Mouse (Mus musculus) lung, embryonic 14.5 days (tissue): ENCODE results near the gene Rom1. TPM values are rescaled to one million over a fixed set of nuclear protein-coding genes. Genes with fewer than 3 reads are reported as not detected.

ENCODE experiments used
- ATAC-seq: fragments of 200-750 bp; cut with Nextera tagmentation; 2 replicates; pipeline ENCODE4 v1.8.0; 2017; ENCODE audit warnings: mild to moderate bottlenecking, moderate TSS enrichment, moderate library complexity; ENCODE audit not compliant: insufficient read depth
- DNase-seq: peaks from one replicate; pipeline ENCODE4 v3.0.0-alpha.2; 2015
- H3K27ac ChIP-seq: fragments of 300-500 bp; sonication (generic); 2 replicates; pipeline ENCODE4 v1.5.1; 2014; ENCODE audit warnings: low read depth, mild to moderate bottlenecking, moderate library complexity
- H3K27me3 ChIP-seq: fragments of 300-500 bp; sonication (generic); 2 replicates; pipeline ENCODE4 v1.6.1; 2014; ENCODE audit warnings: low read length, control low read depth; ENCODE audit not compliant: insufficient read depth
- H3K36me3 ChIP-seq: fragments of 300-500 bp; sonication (generic); 2 replicates; pipeline ENCODE4 v1.6.1; 2014; ENCODE audit warnings: control low read depth; ENCODE audit not compliant: insufficient read depth
- H3K4me1 ChIP-seq: fragments of 300-500 bp; sonication (generic); 2 replicates; pipeline ENCODE4 v1.6.1; 2014; ENCODE audit warnings: antibody characterized with exemption, control low read depth; ENCODE audit not compliant: insufficient read depth
- H3K4me2 ChIP-seq: fragments of 300-500 bp; sonication (generic); 2 replicates; pipeline ENCODE4 v1.6.1; 2014; ENCODE audit warnings: mild to moderate bottlenecking
- H3K4me3 ChIP-seq: fragments of 300-500 bp; sonication (generic); 2 replicates; pipeline ENCODE4 v1.5.1; 2014; ENCODE audit warnings: low read depth, low read length
- H3K9ac ChIP-seq: fragments of 300-500 bp; sonication (generic); 2 replicates; pipeline ENCODE4 v1.6.1; 2014
- H3K9me3 ChIP-seq: fragments of 300-500 bp; sonication (generic); 2 replicates; pipeline ENCODE4 v1.6.1; 2016; ENCODE audit warnings: low read depth, low read length, control low read depth
- CTCF ChIP-seq: IDR thresholded peaks from 2 replicates; pipeline ENCODE4 v1.5.1; 2016; ENCODE audit warnings: antibody characterized with exemption, low read depth
- WGBS: fragments of 180-500 bp; shearing (Covaris S2); extraction: QIAGEN DNeasy Blood & Tissue Kit; methylation state at CpG from one replicate; pipeline ENCODE4 v1.1.7; 2014; 5-methylcytosine and 5-hydroxymethylcytosine counted together
- polyA plus RNA-seq: library from polyadenylated mRNA; unstranded; fragments of >200 nt; fragmentation: Nextera tagmentation; extraction: Ambion mirVana; gene quantifications from 2 replicates; pipeline ENCODE4 v1.2.1, GENCODE M21; 2014

Gene Rom1
- polyA plus RNA-seq, 1 experiment from 2014 or later, result 1.3 TPM

DNA sequence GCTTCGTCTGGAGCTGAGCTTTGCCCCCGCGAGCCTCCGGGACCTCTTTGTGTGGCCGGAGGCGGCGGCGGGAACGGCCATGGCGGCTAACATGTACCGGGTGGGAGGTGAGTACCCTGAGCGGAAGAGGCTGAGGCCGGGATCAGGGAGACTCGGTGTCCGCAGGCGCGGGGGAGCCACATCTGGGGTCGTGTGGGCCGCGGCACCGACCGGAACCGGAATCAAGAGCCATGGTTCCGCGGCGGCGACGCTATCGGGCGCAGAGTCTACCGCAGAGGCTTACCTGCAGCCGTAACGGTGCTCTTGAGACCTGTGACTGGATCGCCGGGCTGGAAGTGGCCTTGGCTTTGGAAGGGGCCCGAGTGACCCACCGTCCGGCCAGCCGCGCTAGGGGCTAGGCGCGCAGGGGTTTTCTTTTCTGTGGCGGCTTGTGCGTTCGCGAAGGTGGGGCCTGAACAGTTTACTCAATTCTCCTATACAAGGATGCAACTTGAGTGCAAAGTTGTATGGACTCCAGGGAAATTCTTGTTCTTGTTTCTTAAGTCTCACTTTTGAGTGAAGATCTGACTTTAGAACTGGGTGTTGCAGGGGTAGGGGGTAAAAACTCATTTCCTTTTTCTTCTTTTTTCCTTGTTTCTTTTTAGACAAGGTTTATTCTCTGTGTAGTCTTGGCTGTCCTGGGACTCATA lies 13.3 kb upstream of the Rom1 start:
- Histone ChIP-seq H3K9ac (peak overlapping the region; percentile 99), H3K27me3 (no peaks in the 10 kb centered on the region), H3K4me3 (peak overlapping the region; percentile 96), H3K4me1 (peaks cover 15% of the 10 kb centered on the region), H3K36me3 (peaks cover 62% of the 10 kb centered on the region), H3K27ac (peak overlapping the region; percentile 99), H3K4me2 (peak overlapping the region; percentile 82), H3K9me3 (no peaks in the 10 kb centered on the region)
- peak; percentile 35 for ATAC-seq
- WGBS, result under 1% methylated on average over 46 of the region's 46 CpGs
- TF ChIP-seq CTCF, result no peak
- DNase-seq, result peak; percentile 61

DNA sequence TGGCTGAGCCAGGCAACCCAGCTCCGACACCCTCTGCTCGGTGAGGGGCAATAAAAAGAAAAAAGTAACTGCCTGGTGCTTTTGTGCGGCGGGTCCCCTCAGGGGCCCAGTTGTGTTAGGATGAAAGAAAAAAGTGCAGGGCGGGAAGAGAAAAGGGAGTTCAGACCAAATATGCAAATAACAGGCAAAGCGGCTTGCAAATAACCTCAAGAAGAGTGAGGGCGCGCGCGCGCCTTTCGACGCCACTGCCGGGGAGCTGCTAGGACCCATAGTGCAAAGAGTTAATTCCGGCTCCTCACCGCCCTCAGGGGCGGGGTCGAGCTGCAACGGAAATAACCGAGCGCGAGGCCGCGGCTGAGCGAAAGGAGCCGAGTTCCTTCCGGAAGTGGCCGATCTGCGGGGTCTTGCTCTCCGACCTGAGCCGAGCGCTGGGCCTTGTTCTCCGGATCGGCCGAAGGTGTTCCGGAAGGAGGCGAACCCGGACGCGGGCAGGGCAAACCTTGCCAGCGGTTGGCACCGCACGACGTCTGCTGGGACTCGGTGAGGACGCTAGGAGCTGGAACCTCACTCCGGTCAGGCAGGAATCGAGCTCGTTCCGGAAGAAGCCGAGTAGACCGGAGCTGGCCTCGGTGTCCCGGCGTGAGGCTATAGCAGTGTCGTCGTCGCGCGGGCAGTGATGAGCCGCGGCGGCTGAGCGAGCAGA lies 12.5 kb upstream of the Rom1 start, which contains the start of gene Mta2:
Gene Mta2, plus strand, starts transcription at position 361 of the 703 bp plus-strand sequence.
- peak; percentile 95 for ATAC-seq
- H3K27me3 ChIP-seq, result no peaks in the 10 kb centered on the region
- H3K4me1 ChIP-seq, result peaks cover 15% of the 10 kb centered on the region
- no peaks in the 10 kb centered on the region for H3K9me3 ChIP-seq
- TF ChIP-seq CTCF, result 0 out of 2 replicates have a peak, but pooled peaks have one; percentile 14
- DNase-seq, result peak; percentile 99
- peak within 1 kb of the TSS; percentile 99 for H3K27ac ChIP-seq
- WGBS, result under 1% methylated on average over 64 of the region's 64 CpGs
- H3K9ac ChIP-seq, result peak within 1 kb of the TSS; percentile 99
- peak within 1 kb of the TSS; percentile 96 for H3K4me3 ChIP-seq
- H3K36me3 ChIP-seq, result peaks cover 62% of the 10 kb centered on the region
- peak within 1 kb of the TSS; percentile 82 for H3K4me2 ChIP-seq

GRCm38 (mm10) chr19:8941136-8941514 lies 12.0 kb upstream of the Rom1 start:
- DNase-seq (no peak), ATAC-seq (peak; percentile 34; the same call in 1 of the 2 replicates)
- no peaks in the 10 kb centered on the region for H3K27me3 ChIP-seq
- peak overlapping the region; percentile 82 for H3K4me2 ChIP-seq
- peaks cover 15% of the 10 kb centered on the region for H3K4me1 ChIP-seq
- peak overlapping the region; percentile 58 for H3K9ac ChIP-seq
- H3K9me3 ChIP-seq, result no peaks in the 10 kb centered on the region
- WGBS, result 34% methylated on average over 10 of the region's 10 CpGs
- peaks cover 62% of the 10 kb centered on the region for H3K36me3 ChIP-seq
- H3K4me3 ChIP-seq, result peak overlapping the region; percentile 96
- TF ChIP-seq CTCF, result no peak
- peak overlapping the region; percentile 82 for H3K27ac ChIP-seq

DNA sequence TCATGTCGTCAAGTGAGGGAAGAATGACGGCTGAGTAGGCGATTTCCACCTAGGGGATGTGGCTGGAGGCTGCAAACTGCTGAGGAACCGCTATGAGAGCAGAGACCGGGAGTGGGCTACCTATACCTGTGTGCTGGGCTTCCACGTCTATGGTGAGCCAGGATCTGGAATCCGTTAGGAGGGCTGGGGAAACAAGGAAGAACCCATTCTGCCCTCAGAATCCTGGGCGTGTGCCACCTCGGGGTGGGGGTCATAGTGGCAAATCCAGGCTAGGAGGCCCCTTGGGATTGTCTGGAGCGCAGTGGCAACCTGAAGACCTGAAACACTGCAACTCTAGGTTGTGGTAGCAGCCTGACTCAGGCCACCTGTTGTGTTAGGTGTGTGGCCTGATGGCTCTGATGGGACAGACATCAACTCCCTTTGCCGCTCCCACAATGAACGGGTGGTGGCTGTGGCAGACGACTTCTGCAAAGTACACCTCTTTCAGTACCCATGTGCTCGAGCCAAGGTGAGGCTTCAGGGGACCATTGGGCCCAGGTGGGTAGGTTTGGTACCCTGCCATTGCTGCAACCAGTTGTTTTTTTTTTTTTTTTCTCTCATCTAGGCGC lies 11.5 kb upstream of the Rom1 start:
- peak overlapping the region; percentile 82 for H3K4me2 ChIP-seq
- H3K36me3 ChIP-seq, result peaks cover 60% of the 10 kb centered on the region
- peaks cover 15% of the 10 kb centered on the region for H3K4me1 ChIP-seq
- no peaks in the 10 kb centered on the region for H3K9me3 ChIP-seq
- H3K9ac ChIP-seq, result peak overlapping the region; percentile 58; the same call in 1 of the 2 replicates
- H3K27me3 ChIP-seq, result no peaks in the 10 kb centered on the region
- no peak overlapping the region for H3K4me3 ChIP-seq
- DNase-seq (no peak), ATAC-seq (no peak)
- WGBS, result 74% methylated on average over 15 of the region's 15 CpGs
- H3K27ac ChIP-seq, result no peak overlapping the region
- TF ChIP-seq CTCF, result no peak

GRCm38 (mm10) chr19:8936736-8937135 lies 7.6 kb upstream of the Rom1 start:
- WGBS, result 80% methylated on average over 2 of the region's 2 CpGs
- Histone ChIP-seq H3K9me3 (no peaks in the 10 kb centered on the region), H3K36me3 (peaks cover 66% of the 10 kb centered on the region), H3K9ac (no peak overlapping the region), H3K4me1 (no peaks in the 10 kb centered on the region), H3K27ac (no peak overlapping the region), H3K27me3 (no peaks in the 10 kb centered on the region), H3K4me3 (no peak overlapping the region), H3K4me2 (no peak overlapping the region)
- no peak for TF ChIP-seq CTCF
- no peak for ATAC-seq
- no peak for DNase-seq

DNA sequence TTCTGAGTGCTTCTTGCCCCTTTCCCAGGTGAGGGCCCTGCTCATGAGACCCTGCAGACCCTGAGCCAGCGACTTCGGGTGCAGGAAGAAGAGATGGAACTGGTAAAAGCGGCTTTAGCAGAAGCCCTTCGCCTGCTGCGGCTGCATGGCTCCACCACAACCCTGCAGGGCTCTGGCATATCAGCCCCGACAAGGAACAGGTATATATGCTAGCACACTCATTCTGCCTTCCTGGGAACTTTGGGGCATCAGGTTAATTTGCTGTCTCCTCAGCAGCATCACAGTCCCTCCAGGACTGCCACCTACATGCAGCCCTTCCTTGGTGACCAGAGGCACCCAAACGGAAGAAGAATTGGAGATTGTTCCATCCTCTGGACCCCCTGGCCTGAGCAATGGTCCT lies 1.6 kb upstream of the Rom1 start:
- H3K9ac ChIP-seq, result peak overlapping the region; percentile 79; the same call in 1 of the 2 replicates
- peak overlapping the region; percentile 82 for H3K4me2 ChIP-seq
- no peak for ATAC-seq
- H3K27me3 ChIP-seq, result no peaks in the 10 kb centered on the region
- peak overlapping the region; percentile 82 for H3K4me3 ChIP-seq
- H3K9me3 ChIP-seq, result no peaks in the 10 kb centered on the region
- 64% methylated on average over 7 of the region's 7 CpGs for WGBS
- peaks cover 55% of the 10 kb centered on the region for H3K36me3 ChIP-seq
- no peaks in the 10 kb centered on the region for H3K4me1 ChIP-seq
- H3K27ac ChIP-seq, result no peak overlapping the region
- DNase-seq, result no peak
- TF ChIP-seq CTCF, result no peak

- 3% methylated on average over 11 of the region's 11 CpGs for WGBS
- Histone ChIP-seq H3K9ac (peak overlapping the region; percentile 79), H3K4me1 (no peaks in the 10 kb centered on the region), H3K27me3 (no peaks in the 10 kb centered on the region), H3K9me3 (no peaks in the 10 kb centered on the region), H3K4me2 (peak overlapping the region; percentile 82), H3K36me3 (peaks cover 53% of the 10 kb centered on the region), H3K4me3 (peak overlapping the region; percentile 82), H3K27ac (peak overlapping the region; percentile 82; the same call in 1 of the 2 replicates)
- TF ChIP-seq CTCF, result no peak
- ATAC-seq (peak; percentile 28), DNase-seq (no peak)
Measured at GRCm38 (mm10) chr19:8930117-8930516, 961 bp upstream of the Rom1 start.
